Comparison of ENCODE assay signal across 21 mouse cellular contexts in the genomic region with DNA sequence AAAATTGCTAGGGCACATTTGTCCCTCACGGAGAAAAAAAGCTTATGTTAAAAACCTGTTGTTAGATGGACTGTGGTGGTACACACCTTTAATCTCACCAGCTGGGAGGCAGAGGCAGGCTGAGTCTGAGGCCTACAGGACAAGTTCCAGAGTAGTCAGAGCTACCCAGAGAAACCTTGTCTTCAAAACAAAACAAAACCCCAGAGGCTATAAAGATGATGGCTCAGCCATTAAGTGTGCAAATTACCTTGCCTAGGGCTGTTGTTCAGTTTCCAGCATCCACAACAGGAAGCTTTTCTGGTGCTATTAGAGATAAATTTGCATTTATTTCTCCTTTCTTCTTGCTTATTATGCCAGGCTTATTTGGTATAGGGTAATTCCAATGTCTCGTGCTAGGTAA. TPM values are rescaled to one million over a fixed set of nuclear protein-coding genes. Genes with fewer than 3 reads are reported as not detected.
"Had no signal": no experiment of that assay in that cellular context is flagged by ENCODE, and none has a peak within 500 bp of the region (broad histone marks: within the 10 kb centered on the region; RNA-seq: fewer than 3 reads in every experiment).

No protein-coding gene starts in this region.

- ATAC-seq: midbrain, embryonic 16.5 days had no signal

- H3K27ac ChIP-seq: midbrain, embryonic 10.5 days; midbrain, embryonic 12.5 days; neural tube, embryonic 13.5 days; neural tube, embryonic 15.5 days; stomach, embryonic 15.5 days; stomach, postnatal 0 days had no signal

- H3K4me3 ChIP-seq: midbrain, embryonic 10.5 days; midbrain, embryonic 12.5 days; myocyte; neural tube, embryonic 13.5 days; neural tube, embryonic 15.5 days; stomach, embryonic 15.5 days had no signal

- H3K27me3 ChIP-seq: midbrain, embryonic 12.5 days; neural tube, embryonic 13.5 days; neural tube, embryonic 15.5 days; stomach, embryonic 15.5 days had no signal

- DNase-seq: lung, adult 18-20 months; lung, embryonic 14.5 days; lung, postnatal 10 days; lung, postnatal 4 days; midbrain, embryonic 14.5 days; retina, postnatal 1 day; right cerebral cortex, adult 18-20 months; right cerebral cortex, postnatal 25 days; right cerebral cortex, postnatal 4 days; thymus, adult 2 months; thymus, postnatal 25 days; thymus, postnatal 4 days had no signal

- H3K9ac ChIP-seq: lung, embryonic 14.5 days; midbrain, embryonic 12.5 days; neural tube, embryonic 13.5 days; neural tube, embryonic 15.5 days; stomach, embryonic 15.5 days had no signal

- H3K4me2 ChIP-seq: lung, embryonic 14.5 days; midbrain, embryonic 12.5 days; neural tube, embryonic 13.5 days; neural tube, embryonic 15.5 days; stomach, embryonic 15.5 days had no signal

- H3K4me1 ChIP-seq: midbrain, embryonic 10.5 days; midbrain, embryonic 12.5 days; neural tube, embryonic 13.5 days; stomach, embryonic 15.5 days had no signal

- H3K9me3 ChIP-seq: midbrain, embryonic 10.5 days; midbrain, embryonic 12.5 days; neural tube, embryonic 13.5 days; neural tube, embryonic 15.5 days; stomach, embryonic 15.5 days had no signal

RNA-seq across cellular contexts. Expression of gene Tmprss5, which starts 56.5 kb away (rescaled TPM):
- polyA plus RNA-seq: myocyte had no signal

RNA-seq across cellular contexts. Expression of gene Htr3b, which starts 59.7 kb away (rescaled TPM):
- polyA plus RNA-seq: lung, embryonic 14.5 days; midbrain, embryonic 12.5 days; midbrain, embryonic 14.5 days; midbrain, embryonic 16.5 days; myocyte; spleen, adult 2 months; thymus, adult 2 months had no signal
